ENCODE assay signal across 22 mouse cellular contexts in the genomic region with DNA sequence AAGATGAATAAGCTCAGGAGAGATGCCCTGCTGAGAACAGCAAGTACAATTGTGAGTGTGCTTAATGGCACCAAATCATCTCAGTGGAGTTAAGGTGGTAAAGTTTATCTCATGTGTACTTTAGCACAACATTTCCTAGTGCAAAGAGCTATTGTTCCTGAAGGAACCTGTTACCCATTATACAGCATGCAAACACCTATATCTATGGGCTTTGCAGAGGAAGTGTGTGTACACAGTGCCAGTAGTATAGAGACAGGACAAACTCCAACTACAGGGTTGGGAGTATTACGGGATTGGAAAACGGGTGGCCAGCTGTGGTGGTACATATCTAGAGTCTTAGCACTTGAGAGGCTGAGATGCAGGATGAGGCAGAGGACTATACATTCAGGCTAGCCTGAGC. TPM values are rescaled to one million over a fixed set of nuclear protein-coding genes. Genes with fewer than 3 reads are reported as not detected.
"Had no signal": no experiment of that assay in that cellular context is flagged by ENCODE, and none has a peak within 500 bp of the region (broad histone marks: within the 10 kb centered on the region; RNA-seq: fewer than 3 reads in every experiment).

No protein-coding gene starts in this region.

- DNase-seq: kidney, adult 11 months; kidney, adult 8-10 months; kidney, postnatal 10 days; kidney, postnatal 36 days; left cerebral cortex, postnatal 4 days; lung, adult 2 months; retina, postnatal 1 day; right cerebral cortex, postnatal 25 days; spleen, adult 18-20 months; thymus, adult 2 months; thymus, postnatal 14 days had no signal

- H3K4me1 ChIP-seq: kidney, embryonic 15.5 days; limb, embryonic 12.5 days; limb, embryonic 15.5 days; midbrain, embryonic 12.5 days; neural tube, embryonic 13.5 days had no signal

- ATAC-seq: midbrain, embryonic 16.5 days had no signal

- H3K9me3 ChIP-seq: kidney, embryonic 15.5 days; limb, embryonic 12.5 days; limb, embryonic 15.5 days; liver, embryonic 15.5 days; midbrain, embryonic 12.5 days; neural tube, embryonic 13.5 days had no signal

- H3K4me3 ChIP-seq: kidney, embryonic 15.5 days; limb, embryonic 12.5 days; limb, embryonic 15.5 days; liver, embryonic 15.5 days; midbrain, embryonic 12.5 days; myocyte; neural tube, embryonic 13.5 days had no signal

- H3K4me2 ChIP-seq: kidney, embryonic 15.5 days; limb, embryonic 12.5 days; limb, embryonic 15.5 days; liver, embryonic 11.5 days; liver, embryonic 15.5 days; midbrain, embryonic 12.5 days; neural tube, embryonic 13.5 days had no signal

- H3K36me3 ChIP-seq: kidney, embryonic 15.5 days; limb, embryonic 12.5 days; limb, embryonic 15.5 days; liver, embryonic 15.5 days; midbrain, embryonic 12.5 days; neural tube, embryonic 13.5 days had no signal

- H3K27me3 ChIP-seq: kidney, embryonic 15.5 days; limb, embryonic 12.5 days; limb, embryonic 15.5 days; midbrain, embryonic 12.5 days; neural tube, embryonic 13.5 days had no signal

- H3K9ac ChIP-seq: kidney, embryonic 15.5 days; limb, embryonic 12.5 days; limb, embryonic 15.5 days; liver, embryonic 15.5 days; midbrain, embryonic 12.5 days; neural tube, embryonic 13.5 days had no signal

- H3K27ac ChIP-seq: kidney, embryonic 15.5 days; limb, embryonic 12.5 days; limb, embryonic 15.5 days; macrophage; midbrain, embryonic 12.5 days; neural tube, embryonic 13.5 days had no signal

RNA-seq across cellular contexts. Expression of gene Cldn10, which starts 38.6 kb away (rescaled TPM):
- total RNA-seq: monocyte, adult 5-6 weeks had no signal
- polyA plus RNA-seq: macrophage, myocyte had no signal
